Mouse (Mus musculus): ENCODE measurements around the gene Wdr53. TPM values are rescaled to one million over a fixed set of nuclear protein-coding genes. Genes with fewer than 3 reads are reported as not detected.
A peak's percentile ranks its signal among the peaks of the same experiment; 100 is the strongest.

The Wdr53 gene
- total RNA-seq (2012; rRNA removed) (16.8 and 18.0 TPM in 2 replicates), polyA plus RNA-seq (2012; ENCODE audit: insufficient read depth in 1 of 2, insufficient read length in 2 of 2, low read depth in 1 of 2, low replicate concordance in 2 of 2, missing spikeins in 1 of 2) (10 to 100 TPM in 1 of 2 experiments, not detected in 1; 20.9 TPM)

- DNase-seq (ENCODE audit: low read depth, low spot score), result peak; percentile 97
- peak within 1 kb of the TSS; percentile 95 for H3K9ac ChIP-seq (ENCODE audit: control insufficient read depth, low read depth, low read length, poor library complexity, severe bottlenecking)
- peak within 1 kb of the TSS; percentile 85 for H3K27ac ChIP-seq (ENCODE audit: control insufficient read depth, low read depth, low read length)
- peak within 1 kb of the TSS; percentile 95 to 97 for H3K4me3 ChIP-seq (ENCODE audit: control insufficient read depth in 1 of 2, insufficient read depth in 1 of 2, low read depth in 2 of 2, low read length in 2 of 2)
- H3K27me3 ChIP-seq (ENCODE audit: control insufficient read depth in 1 of 2, insufficient read depth in 2 of 2, low read length in 2 of 2), result no peaks in the 10 kb centered on the region
- H3K36me3 ChIP-seq (ENCODE audit: control insufficient read depth in 1 of 2, insufficient read depth in 2 of 2, low read length in 2 of 2), result peaks cover 0 to 30% of the 10 kb centered on the region in 2 experiments; a peak in 2 of 4 replicates
- H3K4me1 ChIP-seq (ENCODE audit: control insufficient read depth in 1 of 2, insufficient read depth in 2 of 2, low read length in 2 of 2), result peaks cover 8 to 10% of the 10 kb centered on the region in 2 experiments
- H3K9me3 ChIP-seq (replicated peaks; ENCODE audit: insufficient read depth, low read length), result no peaks in the 10 kb centered on the region
- peaks cover 35% of the 10 kb centered on the region for H3K79me2 ChIP-seq (ENCODE audit: control insufficient read depth, insufficient read depth, low read length, poor library complexity)
- TF ChIP-seq POLR2AphosphoS5 (IDR thresholded peaks at IDR 0.05; ENCODE audit: borderline replicate concordance, low read depth, low read length), result no peak
- peak; percentile 99 for TF ChIP-seq UBTF (IDR thresholded peaks at IDR 0.05; ENCODE audit: borderline replicate concordance, insufficient read depth, low read depth, low read length)
- peak; percentile 93 for TF ChIP-seq SIN3A (IDR thresholded peaks at IDR 0.05; ENCODE audit: low read length)
- TF ChIP-seq MXI1 (IDR thresholded peaks at IDR 0.05; ENCODE audit: low read depth, low read length), result peak; percentile 91
- no peak for TF ChIP-seq MYB (IDR thresholded peaks at IDR 0.05; ENCODE audit: low read depth, low read length)
- no peak; the same call in 1 of the 2 replicates for TF ChIP-seq TBP (IDR thresholded peaks at IDR 0.05; ENCODE audit: low read depth, low read length)
- peak; percentile 72; the same call in 1 of the 2 replicates for TF ChIP-seq E2F4 (IDR thresholded peaks at IDR 0.05; ENCODE audit: borderline replicate concordance, low read depth, low read length)
- no peak for TF ChIP-seq CHD1 (IDR thresholded peaks at IDR 0.05; ENCODE audit: low read depth, low read length)
- peak; percentile 96 for TF ChIP-seq ELF1 (IDR thresholded peaks at IDR 0.05; ENCODE audit: low read depth, low read length)
- no peak for TF ChIP-seq SMC3 (IDR thresholded peaks at IDR 0.05; ENCODE audit: low read depth, low read length)
- TF ChIP-seq MAFK (IDR thresholded peaks at IDR 0.05; ENCODE audit: borderline replicate concordance, low read depth, low read length), result no peak
- TF ChIP-seq POLR2A (IDR thresholded peaks at IDR 0.05; ENCODE audit: control insufficient read depth in 1 of 2, insufficient read depth in 1 of 2, low read depth in 1 of 2, low read length in 2 of 2, poor library complexity in 1 of 2), result peak; percentile 56 to 93; a peak in 3 of 4 replicates
- TF ChIP-seq KAT2A (conservative IDR thresholded peaks at IDR 0.05; ENCODE audit: low read depth, low read length), result peak; percentile 81
- TF ChIP-seq USF1 (IDR thresholded peaks at IDR 0.05; ENCODE audit: low read depth, low read length), result no peak
- TF ChIP-seq EP300 (IDR thresholded peaks at IDR 0.05; ENCODE audit: low read depth in 1 of 2, low read length in 2 of 2), result no peak
- peak; percentile 87; the same call in 1 of the 2 replicates for TF ChIP-seq NELFE (IDR thresholded peaks at IDR 0.05; ENCODE audit: low read depth, low read length)
- no peak for TF ChIP-seq BHLHE40 (IDR thresholded peaks at IDR 0.05; ENCODE audit: borderline replicate concordance, low read depth, low read length)
- TF ChIP-seq ZC3H11A (IDR thresholded peaks at IDR 0.05; ENCODE audit: low read depth, low read length), result no peak
- TF ChIP-seq MAZ (IDR thresholded peaks at IDR 0.05; ENCODE audit: low read depth, low read length), result 0 out of 2 replicates have a peak, but pooled peaks have one; percentile 20
- peak; percentile 67; the same call in 1 of the 2 replicates for TF ChIP-seq POLR2AphosphoS2 (IDR thresholded peaks at IDR 0.05; ENCODE audit: low read length)
- no peak for TF ChIP-seq RAD21 (IDR thresholded peaks at IDR 0.05; ENCODE audit: low read depth, low read length)
- no peak for TF ChIP-seq RCOR1 (IDR thresholded peaks at IDR 0.05; ENCODE audit: low read depth, low read length)
- TF ChIP-seq ZNF384 (IDR thresholded peaks at IDR 0.05; ENCODE audit: low read depth, low read length), result no peak
- TF ChIP-seq HCFC1 (IDR thresholded peaks at IDR 0.05; ENCODE audit: low read depth, low read length), result peak; percentile 95
- TF ChIP-seq GATA1 (IDR thresholded peaks at IDR 0.05; ENCODE audit: low read depth, low read length), result no peak
- 0 out of 2 replicates have a peak, but pooled peaks have one; percentile 52 for TF ChIP-seq TCF12 (IDR thresholded peaks at IDR 0.05; ENCODE audit: low read depth, low read length)
- peak; percentile 68 for TF ChIP-seq NRF1 (IDR thresholded peaks at IDR 0.05; ENCODE audit: insufficient read depth, low read depth, low read length, poor library complexity, severe bottlenecking)
- TF ChIP-seq ZMIZ1 (IDR thresholded peaks at IDR 0.05; ENCODE audit: low read depth, low read length), result 0 out of 2 replicates have a peak, but pooled peaks have one; percentile 29
- TF ChIP-seq JUND (IDR thresholded peaks at IDR 0.05; ENCODE audit: low read depth, low read length), result no peak
- no peak for TF ChIP-seq ETS1 (IDR thresholded peaks at IDR 0.05; ENCODE audit: low read depth, low read length)
- TF ChIP-seq MAX (IDR thresholded peaks at IDR 0.05; ENCODE audit: low read length), result no peak
Measured at GRCm38 (mm10) chr16:32246952-32247370, at the start of gene Wdr53, which contains the start of gene Fbxo45. Wdr53 (plus strand) TSS chr16:32247227. Fbxo45 (minus strand) TSS chr16:32247158.

Measured in MEL (cell line).